Mouse (Mus musculus): ENCODE data around the gene Gm17359. TPM values are rescaled to one million over a fixed set of nuclear protein-coding genes. Genes with fewer than 3 reads are reported as not detected.

Gm17359 gene
- total RNA-seq, 2 experiments from 2014 or later, result not detected

GRCm38 (mm10) chr3:79458651-79459275 lies 122.3 kb downstream of the Gm17359 start:
- no peak for DNase-seq
- intact Hi-C loops (cut with DNase I), result no loop called here

GRCm38 (mm10) chr3:79469440-79469839 lies 133.0 kb downstream of the Gm17359 start:
- DNase-seq, result no peak
- intact Hi-C loops (cut with DNase I), result no loop called here

GRCm38 (mm10) chr3:79472362-79472761 lies 135.9 kb downstream of the Gm17359 start:
- DNase-seq, result no peak
- intact Hi-C loops (cut with DNase I), result no loop called here

GRCm38 (mm10) chr3:79474911-79475310 lies 138.4 kb downstream of the Gm17359 start:
- no peak for DNase-seq

GRCm38 (mm10) chr3:79475980-79476379 lies 139.5 kb downstream of the Gm17359 start:
- intact Hi-C loops (cut with DNase I), result no loop called here
- DNase-seq, result no peak

More at GRCm38 (mm10) chr3:79474911-79475310, 138.4 kb downstream of the Gm17359 start:
- intact Hi-C loops (cut with DNase I), result no loop called here

- DNase-seq, result no peak
- intact Hi-C loops (cut with DNase I), result no loop called here
These were observed 141.9 kb downstream of the Gm17359 start for GRCm38 (mm10) chr3:79478400-79478799.

- DNase-seq, result no peak
- intact Hi-C loops (cut with DNase I), result no loop called here
These were observed 142.4 kb downstream of the Gm17359 start for GRCm38 (mm10) chr3:79478880-79479279.

GRCm38 (mm10) chr3:79484286-79485063 lies 148.0 kb downstream of the Gm17359 start:
- DNase-seq, result no peak
- intact Hi-C loops (cut with DNase I), result no loop called here

- DNase-seq, result no peak
- intact Hi-C loops (cut with DNase I), result no loop called here
These were observed 151.6 kb downstream of the Gm17359 start for GRCm38 (mm10) chr3:79488025-79488424.

- intact Hi-C loops (cut with DNase I), result loop anchor here (5.0 kb wide), 1 partner anchor 288 kb away; no protein-coding TSS in a partner anchor
- no peak for DNase-seq
These were observed 153.6 kb downstream of the Gm17359 start for GRCm38 (mm10) chr3:79490102-79490501.

GRCm38 (mm10) chr3:79491614-79492013 lies 155.2 kb downstream of the Gm17359 start:
- no peak for DNase-seq
- intact Hi-C loops (cut with DNase I), result loop anchor here (5.0 kb wide), 1 partner anchor 289 kb away; no protein-coding TSS in a partner anchor

GRCm38 (mm10) chr3:79493064-79493463 lies 156.6 kb downstream of the Gm17359 start:
- no peak for DNase-seq
- intact Hi-C loops (cut with DNase I), result loop anchor here (5.0 kb wide), 1 partner anchor 291 kb away; no protein-coding TSS in a partner anchor

- intact Hi-C loops (cut with DNase I), result loop anchor here (2.0 to 5.0 kb wide), 2 partner anchors 273 to 292 kb away; no protein-coding TSS in a partner anchor
- DNase-seq, result no peak
These were observed 157.6 kb downstream of the Gm17359 start for GRCm38 (mm10) chr3:79494028-79494427.

GRCm38 (mm10) chr3:79495151-79495550 lies 158.7 kb downstream of the Gm17359 start:
- intact Hi-C loops (cut with DNase I), result loop anchor here (2.0 kb wide), 1 partner anchor 274 kb away; no protein-coding TSS in a partner anchor

GRCm38 (mm10) chr3:79496668-79497067 lies 160.2 kb downstream of the Gm17359 start:
- intact Hi-C loops (cut with DNase I), result no loop called here
- no peak for DNase-seq

More at GRCm38 (mm10) chr3:79495151-79495550, 158.7 kb downstream of the Gm17359 start:
- no peak for DNase-seq

GRCm38 (mm10) chr3:79500279-79500678 lies 163.8 kb downstream of the Gm17359 start:
- intact Hi-C loops (cut with DNase I), result loop anchor here (10.0 kb wide), 1 partner anchor 545 kb away; no protein-coding TSS in a partner anchor
- DNase-seq, result no peak

GRCm38 (mm10) chr3:79501166-79501728 lies 164.8 kb downstream of the Gm17359 start:
- intact Hi-C loops (cut with DNase I), result loop anchor here (10.0 kb wide), 1 partner anchor 546 kb away; no protein-coding TSS in a partner anchor

More at GRCm38 (mm10) chr3:79501166-79501728, 164.8 kb downstream of the Gm17359 start:
- DNase-seq, result no peak

Data from gastrocnemius, postnatal 36 days (tissue).